25 mouse cellular contexts compared by ENCODE assay signal in the genomic region with DNA sequence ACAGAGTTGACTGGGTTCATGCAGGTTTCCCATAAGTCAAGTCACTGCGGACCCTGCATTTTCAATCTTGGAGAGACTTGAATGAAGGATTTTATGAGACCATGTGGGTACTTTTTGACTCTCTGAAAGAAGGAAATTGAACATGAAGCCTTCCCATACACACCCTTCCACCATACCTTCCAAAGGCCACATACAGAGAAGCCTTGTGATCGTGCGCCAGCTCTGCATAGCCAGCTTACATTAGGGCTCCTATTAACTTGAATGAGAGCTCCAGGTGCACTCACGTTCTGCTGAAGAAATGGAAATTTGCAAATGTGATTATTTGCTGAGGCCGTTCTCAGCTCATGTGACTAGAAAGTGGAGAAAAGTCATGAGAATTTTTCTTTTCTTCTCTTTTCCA.
"Had no signal": no experiment of that assay in that cellular context is flagged by ENCODE, and none has a peak within 500 bp of the region (broad histone marks: within the 10 kb centered on the region; RNA-seq: fewer than 3 reads in every experiment).

No protein-coding gene starts in this region.

- H3K27me3 ChIP-seq: heart, embryonic 12.5 days; hindbrain, embryonic 12.5 days; intestine, embryonic 15.5 days; liver, embryonic 13.5 days; liver, embryonic 15.5 days had no signal

- H3K9ac ChIP-seq: heart, embryonic 12.5 days; hindbrain, embryonic 12.5 days; hindbrain, embryonic 14.5 days; intestine, embryonic 15.5 days; liver, embryonic 13.5 days; liver, embryonic 15.5 days; liver, postnatal 0 days had no signal

- H3K36me3 ChIP-seq: heart, embryonic 12.5 days; hindbrain, embryonic 10.5 days; hindbrain, embryonic 12.5 days; intestine, embryonic 15.5 days; liver, embryonic 13.5 days; liver, embryonic 15.5 days had no signal

- H3K4me1 ChIP-seq: heart, embryonic 12.5 days; hindbrain, embryonic 10.5 days; hindbrain, embryonic 12.5 days; intestine, embryonic 15.5 days; liver, embryonic 13.5 days; liver, embryonic 15.5 days had no signal

- H3K4me3 ChIP-seq: heart, adult 2 months; heart, embryonic 12.5 days; hindbrain, embryonic 10.5 days; hindbrain, embryonic 12.5 days; intestine, embryonic 15.5 days; layer of hippocampus, adult 2 months; left cerebral cortex, adult 2 months; liver, embryonic 13.5 days; liver, embryonic 15.5 days had no signal

- DNase-seq: gastrocnemius, postnatal 10 days; gastrocnemius, postnatal 25 days; heart, adult 2 months; heart, postnatal 10 days; heart, postnatal 4 days; kidney, adult 18-20 months; kidney, adult 8-10 months; kidney, postnatal 10 days; kidney, postnatal 25 days; kidney, postnatal 4 days; liver; liver, embryonic 13.5 days; liver, postnatal 0 days had no signal

- H3K27ac ChIP-seq: heart, adult 2 months; hindbrain, embryonic 10.5 days; hindbrain, embryonic 12.5 days; hindbrain, embryonic 14.5 days; intestine, embryonic 15.5 days; layer of hippocampus, adult 2 months; left cerebral cortex, adult 2 months; liver, embryonic 13.5 days; liver, embryonic 15.5 days had no signal

- H3K4me2 ChIP-seq: heart, embryonic 12.5 days; hindbrain, embryonic 12.5 days; hindbrain, embryonic 14.5 days; intestine, embryonic 15.5 days; liver, embryonic 11.5 days; liver, embryonic 13.5 days; liver, embryonic 15.5 days had no signal

- ATAC-seq: hindbrain, embryonic 16.5 days; inflammation-experienced regulatory T-cells, adult 6 months; intestine, embryonic 15.5 days; intestine, postnatal 0 days; liver, postnatal 0 days had no signal

- H3K9me3 ChIP-seq: heart, embryonic 12.5 days; hindbrain, embryonic 10.5 days; hindbrain, embryonic 12.5 days; intestine, embryonic 15.5 days; liver, embryonic 13.5 days; liver, embryonic 15.5 days had no signal
